Mouse (Mus musculus) embryo, embryonic 9.5 days (tissue): ENCODE data around the gene Glis3.
A peak's percentile ranks its signal among the peaks of the same experiment; 100 is the strongest.

Experiments used
- DNase-seq: peaks from one replicate; pipeline ENCODE4 v3.0.0-alpha.2; 2017; ENCODE audit errors: extremely low spot score

Gene Glis3

DNA sequence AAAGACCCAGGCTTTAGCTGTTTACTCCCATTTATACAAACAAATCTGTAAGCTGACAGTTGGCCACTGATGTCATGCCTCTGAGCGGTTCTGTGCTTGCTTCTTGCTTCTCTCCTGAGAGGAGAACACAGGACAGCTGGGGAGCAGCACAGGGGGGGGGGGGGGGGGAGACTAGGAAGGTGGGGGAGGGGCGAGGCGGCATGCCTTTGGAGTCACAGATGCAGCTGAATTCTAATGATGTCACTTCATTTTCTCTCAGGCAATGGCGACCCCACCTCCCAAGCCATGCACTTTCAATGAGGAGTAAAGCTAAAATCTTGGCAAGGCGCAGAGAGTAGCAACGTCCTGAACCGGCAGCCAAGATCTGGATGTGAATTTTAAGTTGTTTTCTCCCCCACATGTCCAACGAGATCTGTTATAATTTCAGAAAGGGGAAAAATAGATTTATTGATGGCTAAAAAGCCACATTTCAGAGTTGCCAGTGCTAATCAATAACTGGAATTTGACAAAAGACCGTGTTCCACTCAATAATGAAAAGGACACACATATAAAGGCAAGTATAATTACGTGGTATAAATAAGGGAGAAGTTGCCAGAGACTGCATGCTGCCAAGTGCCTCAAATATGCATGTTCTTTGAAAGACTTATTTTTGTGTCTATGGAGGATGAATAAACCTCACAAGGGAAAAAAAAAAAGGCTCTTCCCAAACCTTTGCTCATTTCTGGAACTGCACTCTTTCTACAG is 297.5 kb downstream of the Glis3 start:
- peak; percentile 29 for DNase-seq

GRCm38 (mm10) chr19:28381441-28381840 is 298.4 kb downstream of the Glis3 start:
- peak; percentile 22 for DNase-seq

DNA sequence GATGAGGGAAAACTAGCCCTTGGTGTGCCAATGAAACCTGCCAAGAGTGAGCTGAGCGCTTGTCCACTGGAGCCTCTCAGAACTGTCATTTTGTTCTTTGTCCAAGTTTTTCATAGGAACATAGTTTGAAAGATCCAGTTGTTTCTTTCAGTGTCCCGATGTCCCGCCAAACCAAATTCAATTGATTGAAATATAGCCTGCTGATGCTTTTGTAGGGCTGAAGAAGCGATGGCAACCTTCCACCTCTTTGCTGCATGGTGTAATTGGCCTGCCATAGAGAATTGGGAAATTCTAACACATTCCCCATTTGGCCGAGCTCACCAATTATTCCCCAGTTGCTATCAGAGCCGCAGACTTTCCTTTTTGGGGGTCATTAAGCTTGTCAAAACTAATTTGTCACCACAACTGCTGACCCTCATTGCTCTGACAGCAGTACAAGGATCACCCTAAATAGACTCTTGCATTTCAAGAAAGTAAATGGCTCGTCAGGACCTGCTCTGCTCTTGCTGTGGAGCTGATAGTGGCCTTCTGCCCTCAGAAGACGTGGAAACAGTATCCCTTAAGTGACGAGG is 299.1 kb downstream of the Glis3 start:
- peak; percentile 6 for DNase-seq

GRCm38 (mm10) chr19:28377788-28378295 is 302.0 kb downstream of the Glis3 start:
- DNase-seq, result no peak

DNA sequence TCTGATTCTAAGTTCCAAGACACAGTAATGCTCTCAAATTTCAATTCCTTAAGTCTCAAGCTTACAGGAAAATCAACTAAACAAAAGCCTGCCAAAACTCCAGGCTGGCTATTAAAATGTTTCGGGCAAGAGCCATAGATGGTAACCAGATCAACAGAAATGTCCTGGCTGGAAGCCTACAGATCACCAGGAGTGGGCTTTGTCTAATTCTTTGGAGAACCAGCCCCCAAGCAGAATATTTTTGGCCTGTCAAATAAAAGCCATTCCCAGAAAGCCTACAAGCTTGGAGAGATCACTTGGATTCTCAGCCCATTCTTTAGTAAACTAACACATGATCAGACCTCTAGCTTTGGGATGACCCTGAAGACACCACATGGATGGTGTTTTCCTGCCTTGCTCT is 303.5 kb downstream of the Glis3 start:
- DNase-seq, result no peak

DNA sequence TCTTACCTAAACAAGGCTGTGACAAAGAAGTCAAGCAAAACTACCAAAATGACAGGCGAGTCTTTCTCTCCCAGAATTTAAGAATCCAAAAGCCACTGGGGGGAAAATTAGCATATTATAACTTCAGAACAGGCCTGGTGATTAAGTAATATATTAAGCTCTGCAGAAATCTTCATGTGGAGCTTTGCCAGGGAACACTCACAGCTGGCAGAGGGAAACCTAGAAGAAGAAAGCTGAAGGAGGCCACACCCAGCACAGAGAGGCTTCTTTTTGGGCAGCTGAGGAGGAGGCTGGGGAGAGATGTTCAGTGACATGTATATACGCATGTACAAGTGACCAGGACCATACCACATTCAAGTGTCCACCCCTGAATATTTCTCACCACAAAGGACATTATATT is 304.1 kb downstream of the Glis3 start:
- DNase-seq, result no peak

GRCm38 (mm10) chr19:28374524-28374923 is 305.4 kb downstream of the Glis3 start:
- no peak for DNase-seq

- no peak for DNase-seq
Measured at GRCm38 (mm10) chr19:28368215-28368614, 311.7 kb downstream of the Glis3 start.

GRCm38 (mm10) chr19:28367274-28367673 is 312.6 kb downstream of the Glis3 start:
- DNase-seq, result no peak

GRCm38 (mm10) chr19:28366766-28367165 is 313.1 kb downstream of the Glis3 start:
- DNase-seq, result no peak

DNA sequence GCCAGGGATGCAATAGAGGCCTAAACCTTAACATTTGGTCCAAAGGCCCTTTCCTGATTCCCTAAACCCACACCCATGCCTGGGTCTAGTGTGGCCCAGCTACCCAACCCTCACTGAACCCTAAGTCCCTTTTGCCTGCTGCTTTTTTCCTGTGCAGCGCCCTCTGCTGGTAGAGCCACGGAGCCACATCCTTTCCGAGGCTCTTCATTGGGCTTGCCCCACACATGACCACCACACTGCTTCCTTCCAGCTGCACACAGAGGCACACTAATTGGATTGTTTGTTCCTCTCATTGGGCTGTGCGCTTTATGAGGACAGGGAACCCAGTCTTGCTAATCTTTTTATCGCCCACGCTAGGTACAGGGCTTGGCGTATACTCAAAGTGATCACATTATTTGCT is 314.0 kb downstream of the Glis3 start:
- peak; percentile 55 for DNase-seq

- no peak for DNase-seq
Measured at GRCm38 (mm10) chr19:28360884-28361283, 319.0 kb downstream of the Glis3 start.

GRCm38 (mm10) chr19:28357595-28357994 is 322.3 kb downstream of the Glis3 start:
- no peak for DNase-seq

DNA sequence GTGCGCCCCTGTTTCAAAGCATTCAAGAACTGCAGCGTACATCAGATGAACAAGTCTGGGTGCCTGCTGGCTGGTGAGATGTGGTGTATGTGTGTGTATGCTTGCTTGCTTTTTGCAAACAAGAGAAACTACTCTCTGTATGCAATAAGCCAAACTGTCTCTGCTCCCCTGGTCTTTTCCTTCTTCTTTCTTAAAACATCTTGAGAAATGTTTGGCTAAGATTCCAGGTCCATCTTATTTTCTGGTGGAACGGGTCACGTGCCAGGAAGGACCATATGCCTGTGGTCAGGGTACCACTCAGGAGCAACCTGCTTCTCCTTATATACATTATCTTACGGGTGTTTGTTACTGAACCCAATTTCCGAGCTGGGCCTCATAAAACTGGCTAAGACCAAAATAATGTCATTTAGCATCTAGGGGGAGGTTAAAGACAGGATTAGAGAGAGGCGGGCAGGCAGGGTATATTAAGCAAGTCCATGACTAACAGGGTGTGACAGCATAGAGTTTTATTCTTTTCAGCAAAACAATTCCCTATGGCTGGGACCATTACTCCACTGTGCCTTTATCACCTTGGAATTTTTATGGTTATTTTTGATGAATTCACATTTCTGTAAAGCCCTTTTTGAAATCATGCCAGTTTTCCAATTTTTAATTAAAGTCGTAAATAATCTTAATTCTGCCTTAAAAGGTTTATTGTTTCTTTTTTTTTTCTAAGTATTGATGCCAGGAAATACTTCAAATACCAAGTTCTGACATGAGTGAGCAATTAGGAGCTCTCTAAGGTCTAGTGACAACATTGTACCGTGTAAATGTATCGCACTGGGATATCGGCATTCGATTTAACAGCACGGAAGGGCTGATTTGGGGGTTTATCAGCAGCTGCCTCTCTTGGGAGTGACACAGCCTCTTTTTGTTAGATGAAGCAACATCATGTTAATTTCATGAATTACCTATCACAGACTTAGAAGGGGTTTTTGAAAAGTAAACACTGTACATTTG is 328.5 kb downstream of the Glis3 start:
- DNase-seq, result no peak

GRCm38 (mm10) chr19:28347080-28347825 is 332.6 kb downstream of the Glis3 start:
- DNase-seq, result peak; percentile 17

- no peak for DNase-seq
Measured at GRCm38 (mm10) chr19:28343640-28344039, 336.2 kb downstream of the Glis3 start.

DNA sequence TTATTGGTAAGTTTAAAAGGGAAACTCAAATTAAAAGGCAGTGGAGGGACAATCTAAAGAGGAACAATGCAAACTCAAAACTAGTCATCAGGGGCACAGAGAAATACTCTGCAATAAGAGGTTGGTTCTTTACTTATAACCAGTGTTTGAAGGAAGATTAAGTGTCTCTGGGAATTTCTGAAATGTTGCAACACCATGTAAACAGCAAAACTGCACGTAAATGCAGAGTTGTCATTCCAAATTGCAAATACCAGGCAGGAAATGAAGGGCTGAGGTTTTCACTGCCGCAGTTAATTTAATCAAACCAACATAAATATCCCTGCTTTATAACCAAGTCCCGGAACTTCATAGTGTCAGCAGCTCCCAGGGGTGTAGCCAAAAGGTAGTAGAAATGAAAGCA is 342.3 kb downstream of the Glis3 start:
- DNase-seq, result no peak

DNA sequence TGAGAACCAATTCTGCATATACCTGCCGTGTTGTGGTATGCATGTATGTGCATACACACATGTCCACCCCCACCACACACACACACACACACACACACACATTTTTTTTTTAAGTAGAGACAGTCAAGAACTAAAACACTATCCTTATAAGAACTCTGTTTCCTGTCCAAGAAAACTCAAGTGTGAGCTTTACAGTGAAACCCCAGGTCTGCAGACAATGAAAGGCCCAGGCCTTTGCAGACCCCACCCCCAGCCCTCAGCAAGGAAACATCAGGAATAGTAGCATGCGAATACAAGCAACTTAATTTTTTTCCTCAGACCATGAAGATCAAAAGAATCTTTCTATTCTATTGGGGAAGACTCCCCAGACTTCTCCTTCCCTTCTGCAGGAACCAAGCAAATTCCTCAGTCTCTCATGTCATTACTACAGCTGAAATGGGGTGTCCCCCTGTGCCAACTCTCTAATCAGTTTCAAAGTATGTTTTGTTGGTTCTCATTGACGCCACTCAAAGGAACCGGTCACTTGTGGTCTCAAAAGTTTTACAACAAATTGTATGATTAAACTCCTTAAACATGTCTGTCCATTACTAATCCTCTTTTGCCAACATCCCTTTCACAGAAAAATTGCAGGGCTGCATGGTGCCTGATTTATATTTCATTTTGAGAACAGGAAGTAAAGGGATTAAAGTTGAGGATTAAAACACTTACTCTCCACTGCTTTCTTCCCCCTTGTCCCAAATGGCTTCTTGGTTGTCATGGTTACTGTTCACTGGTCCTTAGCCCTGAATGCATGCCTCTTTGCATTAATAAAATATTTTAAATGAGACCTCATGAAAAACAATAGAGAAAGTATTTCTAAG is 343.0 kb downstream of the Glis3 start:
- DNase-seq, result peak; percentile 29

DNA sequence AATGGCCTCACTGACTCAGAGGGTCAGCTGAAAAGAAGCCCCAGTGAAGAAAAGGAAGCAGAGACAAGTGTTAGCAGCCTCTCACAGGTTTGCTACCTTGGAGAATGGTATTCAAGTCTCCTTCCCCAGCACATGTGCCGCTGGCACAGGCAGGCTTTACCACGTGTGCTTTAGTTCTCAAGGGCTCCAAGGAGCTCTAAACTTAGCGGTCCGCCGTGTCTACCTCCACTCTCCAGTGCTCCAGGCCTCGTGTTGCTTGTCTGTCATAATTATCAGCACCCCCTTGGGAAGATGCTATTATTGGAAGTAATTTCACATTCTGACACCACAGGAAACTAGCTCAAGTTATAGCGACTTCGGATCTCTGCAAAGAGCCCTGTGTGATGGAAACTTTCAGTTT is 344.0 kb downstream of the Glis3 start:
- DNase-seq, result no peak

- DNase-seq, result peak; percentile 19
Measured at GRCm38 (mm10) chr19:28333007-28333766, 346.7 kb downstream of the Glis3 start.
